Mouse (Mus musculus): ENCODE results near the gene Gpr119. TPM values are rescaled to one million over a fixed set of nuclear protein-coding genes. Genes with fewer than 3 reads are reported as not detected.

The Gpr119 gene
- not detected for total RNA-seq (2021)

DNA sequence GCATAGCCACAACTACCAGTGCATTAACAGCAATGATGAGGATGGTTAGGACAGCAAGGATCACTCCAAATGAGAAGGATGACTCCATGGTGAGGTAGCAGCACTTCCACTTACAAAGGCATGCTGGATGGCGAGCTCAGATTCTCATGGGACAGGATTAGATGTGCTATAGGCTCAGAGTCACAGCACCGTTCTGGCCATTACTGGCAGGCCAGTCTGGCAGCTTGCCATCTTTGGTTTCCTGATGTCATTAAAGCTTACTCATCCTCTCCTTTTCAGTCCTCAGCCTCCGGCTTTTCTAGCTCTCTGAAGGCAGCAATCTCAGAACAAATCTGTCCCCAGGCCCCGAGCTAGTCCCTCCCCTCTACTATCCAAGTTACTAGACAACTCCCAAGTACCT, at the start of gene Gpr119:
TSS of gene Gpr119 (minus strand) at position 308 of the 400 bp plus-strand sequence.
- DNase-seq (ENCODE audit: extremely low spot score in 1 of 2, low spot score in 1 of 2) = no peak

GRCm38 (mm10) chrX:48712846-48713245, 38.6 kb upstream of the Gpr119 start:
- no peak for DNase-seq (ENCODE audit: extremely low spot score in 1 of 2, low spot score in 1 of 2)

DNA sequence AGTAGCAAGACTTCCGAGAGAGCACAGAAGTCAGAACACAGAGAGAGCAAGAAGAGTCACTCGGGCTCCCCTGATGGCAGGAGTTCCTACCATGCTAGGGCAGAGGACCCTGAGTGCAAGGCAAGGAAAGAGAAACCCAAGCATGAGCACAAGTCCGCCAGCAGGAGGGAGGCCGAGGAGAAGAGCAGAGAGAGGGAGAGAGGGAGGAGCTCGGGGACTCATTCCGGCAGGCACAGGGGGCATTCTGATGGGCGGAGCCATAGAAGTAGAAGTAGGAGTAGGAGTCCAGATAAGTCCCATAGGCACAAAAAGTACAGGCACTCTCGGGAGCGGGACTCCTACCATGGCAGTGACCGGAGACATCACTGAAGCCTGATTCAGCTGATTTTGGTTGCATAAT, 35.4 kb upstream of the Gpr119 start:
- no peak for DNase-seq (ENCODE audit: extremely low spot score in 1 of 2, low spot score in 1 of 2)

DNA sequence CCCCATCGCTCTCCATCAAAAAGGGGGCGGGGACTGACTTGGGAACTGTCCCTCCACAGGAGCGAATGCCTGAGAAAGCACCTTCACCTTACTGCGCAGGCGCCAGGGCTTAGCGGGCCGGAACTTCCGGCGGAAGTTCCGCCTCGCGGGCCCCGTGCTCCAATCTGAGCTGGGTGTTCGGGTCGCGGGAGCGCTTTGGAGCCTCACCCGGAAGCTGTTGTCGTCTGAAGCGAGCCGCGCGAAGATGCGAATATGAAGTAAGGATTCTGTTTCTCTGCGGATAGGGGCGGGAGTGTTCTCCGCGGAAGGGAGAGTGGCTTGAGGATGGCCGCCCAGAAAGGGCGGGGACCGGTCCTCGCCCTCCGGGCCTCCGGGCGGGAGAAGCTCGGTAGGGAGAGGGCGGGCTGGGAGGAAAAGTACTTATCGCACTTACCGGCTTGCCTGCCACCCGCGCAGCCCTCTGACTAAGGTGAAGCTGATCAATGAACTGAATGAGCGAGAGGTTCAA, 20.6 kb upstream of the Gpr119 start, which contains the start of gene Rbmx2:
TSS of gene Rbmx2 (plus strand) at position 141 of the 508 bp plus-strand sequence.
- peak; percentile 73 to 80 for DNase-seq (ENCODE audit: extremely low spot score in 1 of 2, low spot score in 1 of 2)

GRCm38 (mm10) chrX:48694460-48694859, 20.2 kb upstream of the Gpr119 start:
- no peak for DNase-seq (ENCODE audit: extremely low spot score in 1 of 2, low spot score in 1 of 2)

DNA sequence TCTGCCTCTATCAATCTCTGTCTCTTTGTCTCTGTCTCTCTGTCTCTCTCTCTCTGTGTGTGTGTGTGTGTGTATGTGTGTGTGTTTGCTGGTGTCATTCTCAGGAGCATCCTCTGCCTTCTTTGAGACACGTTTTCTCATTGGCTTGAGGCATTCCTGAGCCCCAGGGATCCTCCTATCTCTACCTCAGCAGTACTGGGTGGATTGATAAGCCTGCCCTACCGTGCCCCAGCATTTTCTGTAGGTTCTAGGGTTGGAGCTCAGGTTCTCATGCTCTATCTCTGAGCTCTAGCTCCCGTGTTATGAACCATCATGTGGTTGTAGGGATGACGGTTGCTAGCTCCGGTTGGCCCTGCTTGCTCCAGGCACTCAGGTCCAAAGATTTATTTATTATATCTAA, 9.6 kb upstream of the Gpr119 start:
- DNase-seq (ENCODE audit: extremely low spot score in 1 of 2, low spot score in 1 of 2) = no peak

GRCm38 (mm10) chrX:48683451-48683850, 9.2 kb upstream of the Gpr119 start:
- DNase-seq (ENCODE audit: extremely low spot score in 1 of 2, low spot score in 1 of 2) = peak in 1 of 2 experiments; percentile 37

DNA sequence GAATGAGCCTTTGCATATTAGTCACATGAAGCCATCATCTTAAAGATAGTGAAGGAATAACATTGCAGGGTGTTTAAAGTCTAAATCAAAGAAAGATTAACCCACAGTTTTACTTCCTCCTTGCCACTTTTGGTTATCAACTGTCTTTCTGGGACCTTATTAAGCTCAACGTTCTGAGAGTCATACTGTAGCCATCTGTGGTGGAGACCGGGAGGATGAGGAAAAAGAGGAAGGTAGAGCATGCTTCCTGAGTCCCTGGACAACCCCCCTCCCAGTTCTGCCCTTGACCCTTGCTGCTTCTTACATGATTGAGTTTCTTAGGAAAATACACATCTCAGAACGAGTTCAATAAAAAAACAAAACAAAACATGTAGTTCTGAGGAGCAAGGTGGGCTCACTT, 2.6 kb downstream of the Gpr119 start:
- DNase-seq (ENCODE audit: extremely low spot score in 1 of 2, low spot score in 1 of 2) = no peak

DNA sequence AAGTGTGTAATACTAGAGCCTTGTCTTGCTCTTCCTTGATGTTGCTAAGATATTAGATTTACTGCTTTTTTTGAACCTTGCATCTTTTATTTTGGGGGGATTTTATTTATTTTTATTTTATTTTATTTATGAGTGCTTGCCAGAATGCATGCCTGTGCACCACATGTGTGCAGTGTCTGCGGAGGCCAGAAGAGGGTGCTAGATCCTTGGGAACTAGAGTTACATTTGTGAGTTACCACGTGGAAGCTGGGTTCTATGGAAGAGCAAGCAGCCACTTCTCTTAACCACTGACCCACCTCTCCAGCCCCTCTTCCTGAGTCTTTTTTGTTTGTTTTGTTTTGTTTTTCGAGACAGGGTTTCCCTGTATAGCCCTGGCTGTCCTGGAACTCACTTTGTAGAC, 4.7 kb downstream of the Gpr119 start:
- DNase-seq (ENCODE audit: extremely low spot score in 1 of 2, low spot score in 1 of 2) = no peak

- DNase-seq (ENCODE audit: extremely low spot score in 1 of 2, low spot score in 1 of 2) = no peak
These were observed 7.5 kb downstream of the Gpr119 start for GRCm38 (mm10) chrX:48666807-48667206.

- peak; percentile 12 to 35 for DNase-seq (ENCODE audit: extremely low spot score in 1 of 2, low spot score in 1 of 2)
These were observed 30.2 kb downstream of the Gpr119 start for GRCm38 (mm10) chrX:48644122-48644521.

DNA sequence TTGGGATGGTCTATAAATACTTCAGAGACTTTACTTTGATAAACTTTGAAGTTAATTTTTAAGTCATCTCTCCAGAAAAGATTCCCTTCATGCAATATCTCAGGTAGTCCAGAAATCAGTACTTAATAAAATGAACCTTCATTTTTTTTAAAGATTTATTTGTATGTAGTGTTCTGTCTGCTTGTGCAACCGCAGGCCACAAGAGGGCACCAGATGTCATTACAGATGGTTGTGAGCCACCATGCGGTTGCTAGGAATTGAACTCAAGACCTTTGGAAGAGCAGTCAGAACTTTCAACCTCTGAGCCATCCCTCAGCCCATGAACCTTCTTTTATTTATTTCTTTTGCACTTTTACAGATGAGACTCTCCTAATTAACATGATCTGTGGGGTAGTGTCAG, 37.2 kb downstream of the Gpr119 start:
- DNase-seq (ENCODE audit: extremely low spot score in 1 of 2, low spot score in 1 of 2) = no peak

- DNase-seq (ENCODE audit: extremely low spot score in 1 of 2, low spot score in 1 of 2) = no peak
These were observed 50.2 kb downstream of the Gpr119 start for GRCm38 (mm10) chrX:48624054-48624420.

- DNase-seq (ENCODE audit: extremely low spot score in 1 of 2, low spot score in 1 of 2) = peak; percentile 58
These were observed 50.8 kb downstream of the Gpr119 start, which contains the start of gene Slc25a14 for GRCm38 (mm10) chrX:48623379-48624053. Gene Slc25a14 (plus strand): TSS chrX:48623413.

GRCm38 (mm10) chrX:48623049-48623378, 51.3 kb downstream of the Gpr119 start:
- DNase-seq (ENCODE audit: extremely low spot score in 1 of 2, low spot score in 1 of 2) = no peak

Small RNAs within 50 kb of the gene (microRNA-seq; reads per million reads assigned to microRNA genes)
- 0 reads per million in 2 experiments for gene Gm27828

Other genes starting within 250 kb of the Gpr119 start
- gene Elf4, start 211.3 kb downstream of the Gpr119 start, total RNA-seq (2021) = under 1 TPM; 0.47 to 0.73 TPM
- 10 to 100 TPM; 27.6 to 28.7 TPM for gene Aifm1, start 160.9 kb downstream of the Gpr119 start, total RNA-seq (2021)
- 10 to 100 TPM; 24.6 to 25.1 TPM for gene Rab33a, start 155.2 kb downstream of the Gpr119 start, total RNA-seq (2021)
- gene Zfp280c, start 80.0 kb downstream of the Gpr119 start, total RNA-seq (2021) = 10 to 100 TPM; 18.7 to 25.9 TPM
- 10 to 100 TPM; 50.5 to 54.6 TPM for gene Slc25a14, start 51.1 kb downstream of the Gpr119 start, total RNA-seq (2021)
- gene Rbmx2, start 20.5 kb upstream of the Gpr119 start, total RNA-seq (2021) = 1 to 10 TPM; 4.2 to 5.1 TPM
- gene Gm595, start 203.2 kb upstream of the Gpr119 start, total RNA-seq (2021) = not detected